Mouse (Mus musculus) lung, embryonic 14.5 days (tissue): Measurements from ENCODE around the gene Dop1b. TPM values are rescaled to one million over a fixed set of nuclear protein-coding genes. Genes with fewer than 3 reads are reported as not detected.

Experiments used
- ATAC-seq: fragments of 200-750 bp; cut with Nextera tagmentation; 2 replicates; pipeline ENCODE4 v1.8.0; 2017; ENCODE audit warnings: mild to moderate bottlenecking, moderate TSS enrichment, moderate library complexity; ENCODE audit not compliant: insufficient read depth
- DNase-seq: peaks from one replicate; pipeline ENCODE4 v3.0.0-alpha.2; 2015
- H3K27ac ChIP-seq: fragments of 300-500 bp; sonication (generic); 2 replicates; pipeline ENCODE4 v1.5.1; 2014; ENCODE audit warnings: low read depth, mild to moderate bottlenecking, moderate library complexity
- H3K27me3 ChIP-seq: fragments of 300-500 bp; sonication (generic); 2 replicates; pipeline ENCODE4 v1.6.1; 2014; ENCODE audit warnings: low read length, control low read depth; ENCODE audit not compliant: insufficient read depth
- H3K36me3 ChIP-seq: fragments of 300-500 bp; sonication (generic); 2 replicates; pipeline ENCODE4 v1.6.1; 2014; ENCODE audit warnings: control low read depth; ENCODE audit not compliant: insufficient read depth
- H3K4me1 ChIP-seq: fragments of 300-500 bp; sonication (generic); 2 replicates; pipeline ENCODE4 v1.6.1; 2014; ENCODE audit warnings: antibody characterized with exemption, control low read depth; ENCODE audit not compliant: insufficient read depth
- H3K4me2 ChIP-seq: fragments of 300-500 bp; sonication (generic); 2 replicates; pipeline ENCODE4 v1.6.1; 2014; ENCODE audit warnings: mild to moderate bottlenecking
- H3K4me3 ChIP-seq: fragments of 300-500 bp; sonication (generic); 2 replicates; pipeline ENCODE4 v1.5.1; 2014; ENCODE audit warnings: low read depth, low read length
- H3K9ac ChIP-seq: fragments of 300-500 bp; sonication (generic); 2 replicates; pipeline ENCODE4 v1.6.1; 2014
- H3K9me3 ChIP-seq: fragments of 300-500 bp; sonication (generic); 2 replicates; pipeline ENCODE4 v1.6.1; 2016; ENCODE audit warnings: low read depth, low read length, control low read depth
- CTCF ChIP-seq: IDR thresholded peaks from 2 replicates; pipeline ENCODE4 v1.5.1; 2016; ENCODE audit warnings: antibody characterized with exemption, low read depth
- WGBS: fragments of 180-500 bp; shearing (Covaris S2); extraction: QIAGEN DNeasy Blood & Tissue Kit; methylation state at CpG from one replicate; pipeline ENCODE4 v1.1.7; 2014; 5-methylcytosine and 5-hydroxymethylcytosine counted together
- polyA plus RNA-seq: library from polyadenylated mRNA; unstranded; fragments of >200 nt; fragmentation: Nextera tagmentation; extraction: Ambion mirVana; gene quantifications from 2 replicates; pipeline ENCODE4 v1.2.1, GENCODE M21; 2014

Dop1b gene
- polyA plus RNA-seq, 1 experiment from 2014 or later: 13.4 TPM

DNA sequence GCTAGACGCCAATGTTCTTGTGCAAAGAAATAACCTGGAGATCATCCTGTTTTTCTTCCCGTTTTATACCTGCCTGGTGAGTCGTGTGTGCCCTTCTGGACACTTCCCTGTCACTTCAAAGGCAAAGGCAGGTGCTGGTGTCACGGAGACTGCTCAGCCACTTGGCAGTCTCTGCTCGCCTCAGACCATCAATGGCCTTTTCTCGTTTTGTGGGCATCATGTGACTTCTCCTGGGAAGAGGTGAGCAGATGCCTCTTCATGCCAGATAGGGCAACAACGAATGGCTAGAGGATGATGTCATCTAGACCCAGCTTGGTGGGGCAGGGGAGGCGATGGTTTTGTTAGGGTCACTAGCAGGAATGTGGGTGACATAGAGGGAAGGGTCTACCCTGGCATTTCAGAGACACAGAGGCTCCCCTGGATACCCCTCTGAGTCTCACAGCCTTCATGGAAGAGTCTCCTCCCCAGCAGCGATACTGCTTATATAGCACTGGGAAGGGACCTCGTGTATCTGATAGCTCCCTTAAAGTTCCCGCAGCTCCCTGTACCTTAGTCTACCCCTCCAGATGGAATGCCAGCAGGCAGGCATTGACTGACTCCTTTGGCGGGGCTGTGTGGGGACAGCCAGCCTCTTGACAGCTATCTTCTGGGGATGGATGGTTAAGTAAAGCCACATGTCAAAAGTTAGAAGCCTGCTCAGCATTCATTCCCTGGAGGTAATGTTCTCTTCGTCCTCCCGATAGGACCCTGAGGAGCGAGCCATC, 37.6 kb downstream of the Dop1b start:
- no peak overlapping the region for H3K9ac ChIP-seq
- no peaks in the 10 kb centered on the region for H3K4me1 ChIP-seq
- H3K4me2 ChIP-seq: no peak overlapping the region
- no peaks in the 10 kb centered on the region for H3K36me3 ChIP-seq
- 69% methylated on average over 15 of the region's 15 CpGs for WGBS
- no peak for DNase-seq
- TF ChIP-seq CTCF: no peak
- no peaks in the 10 kb centered on the region for H3K9me3 ChIP-seq
- ATAC-seq: no peak
- H3K27ac ChIP-seq: no peak overlapping the region
- no peak overlapping the region for H3K4me3 ChIP-seq
- no peaks in the 10 kb centered on the region for H3K27me3 ChIP-seq

GRCm38 (mm10) chr16:93750464-93750863, 38.8 kb downstream of the Dop1b start:
- TF ChIP-seq CTCF: no peak
- 54% methylated on average over 6 of the region's 6 CpGs for WGBS
- no peak overlapping the region for H3K27ac ChIP-seq
- no peak overlapping the region for H3K4me2 ChIP-seq
- H3K27me3 ChIP-seq: no peaks in the 10 kb centered on the region
- H3K9ac ChIP-seq: no peak overlapping the region
- H3K9me3 ChIP-seq: no peaks in the 10 kb centered on the region
- ATAC-seq (no peak), DNase-seq (no peak)
- no peak overlapping the region for H3K4me3 ChIP-seq
- H3K36me3 ChIP-seq: no peaks in the 10 kb centered on the region
- H3K4me1 ChIP-seq: no peaks in the 10 kb centered on the region

GRCm38 (mm10) chr16:93751816-93752215, 40.1 kb downstream of the Dop1b start:
- Histone ChIP-seq H3K27ac (no peak overlapping the region), H3K36me3 (no peaks in the 10 kb centered on the region), H3K9me3 (no peaks in the 10 kb centered on the region), H3K27me3 (no peaks in the 10 kb centered on the region), H3K9ac (no peak overlapping the region), H3K4me1 (no peaks in the 10 kb centered on the region), H3K4me3 (no peak overlapping the region), H3K4me2 (no peak overlapping the region)
- no peak for ATAC-seq
- TF ChIP-seq CTCF: no peak
- WGBS: 46% methylated on average over 5 of the region's 5 CpGs
- no peak for DNase-seq

GRCm38 (mm10) chr16:93756622-93757021, 44.9 kb downstream of the Dop1b start:
- H3K4me1 ChIP-seq: no peaks in the 10 kb centered on the region
- 0 out of 2 replicates have a peak, but pooled peaks cover 6% of the 10 kb centered on the region for H3K36me3 ChIP-seq
- H3K4me2 ChIP-seq: no peak overlapping the region
- no peak overlapping the region for H3K9ac ChIP-seq
- no peak for DNase-seq
- H3K9me3 ChIP-seq: no peaks in the 10 kb centered on the region
- no peaks in the 10 kb centered on the region for H3K27me3 ChIP-seq
- 80% methylated on average over 5 of the region's 5 CpGs for whole genome bisulfite sequencing
- no peak overlapping the region for H3K4me3 ChIP-seq
- ATAC-seq: no peak
- H3K27ac ChIP-seq: no peak overlapping the region
- TF ChIP-seq CTCF: no peak

GRCm38 (mm10) chr16:93763378-93763777, 51.7 kb downstream of the Dop1b start:
- ATAC-seq: no peak
- no peak for DNase-seq
- H3K27me3 ChIP-seq: no peaks in the 10 kb centered on the region
- H3K4me1 ChIP-seq: no peaks in the 10 kb centered on the region
- H3K9me3 ChIP-seq: no peaks in the 10 kb centered on the region
- no peak overlapping the region for H3K4me2 ChIP-seq
- no peak for TF ChIP-seq CTCF
- no peak overlapping the region for H3K4me3 ChIP-seq
- H3K27ac ChIP-seq: no peak overlapping the region
- 68% methylated on average over 6 of the region's 6 CpGs for WGBS
- H3K9ac ChIP-seq: no peak overlapping the region
- H3K36me3 ChIP-seq: peaks cover 16% of the 10 kb centered on the region; the same call in 1 of the 2 replicates

GRCm38 (mm10) chr16:93764597-93764996, 52.9 kb downstream of the Dop1b start:
- 54% methylated on average over 4 of the region's 4 CpGs for WGBS
- peaks cover 16% of the 10 kb centered on the region; the same call in 1 of the 2 replicates for H3K36me3 ChIP-seq
- ATAC-seq: no peak

DNA sequence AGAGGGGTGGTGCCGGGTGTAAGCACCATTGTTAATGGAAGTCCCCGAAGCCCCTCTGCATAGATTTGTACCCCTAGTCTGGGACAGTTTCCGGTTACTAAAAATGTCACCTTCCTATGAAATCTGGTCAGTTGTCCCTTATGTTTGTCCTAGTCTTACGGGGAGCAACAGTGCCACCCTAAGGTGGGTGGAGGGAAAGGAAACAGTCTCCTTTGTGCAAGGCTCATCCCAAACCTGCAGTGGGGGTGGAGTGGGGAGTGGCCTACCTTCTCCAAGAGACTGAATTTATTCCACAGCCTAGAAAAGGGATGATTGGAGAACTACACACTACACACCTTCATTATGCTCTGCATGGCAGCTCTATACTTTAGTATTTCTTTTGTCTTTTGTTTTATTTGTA, 55.3 kb downstream of the Dop1b start:
- H3K4me1 ChIP-seq: no peaks in the 10 kb centered on the region
- TF ChIP-seq CTCF: peak; percentile 65
- H3K27me3 ChIP-seq: no peaks in the 10 kb centered on the region
- H3K27ac ChIP-seq: no peak overlapping the region
- H3K36me3 ChIP-seq: peaks cover 12% of the 10 kb centered on the region; the same call in 1 of the 2 replicates
- H3K9ac ChIP-seq: no peak overlapping the region
- no peak overlapping the region for H3K4me3 ChIP-seq
- peak; percentile 66 for DNase-seq
- no peak overlapping the region for H3K4me2 ChIP-seq
- no peak for ATAC-seq
- WGBS: 55% methylated on average over 4 of the region's 4 CpGs
- H3K9me3 ChIP-seq: no peaks in the 10 kb centered on the region

More at GRCm38 (mm10) chr16:93764597-93764996, 52.9 kb downstream of the Dop1b start:
- no peak for TF ChIP-seq CTCF
- DNase-seq: no peak
- Histone ChIP-seq H3K27ac (no peak overlapping the region), H3K9me3 (no peaks in the 10 kb centered on the region), H3K4me2 (no peak overlapping the region), H3K4me1 (no peaks in the 10 kb centered on the region), H3K27me3 (no peaks in the 10 kb centered on the region), H3K4me3 (no peak overlapping the region), H3K9ac (no peak overlapping the region)
